Mouse (Mus musculus) liver, embryonic 14.5 days (tissue): ENCODE data around the gene 1700012B07Rik.

Experiments used
- CTCF ChIP-seq: IDR thresholded peaks from 2 replicates; pipeline ENCODE4 v1.5.1; 2016; ENCODE audit warnings: antibody characterized with exemption, low read depth, control low read depth
- EP300 ChIP-seq: IDR thresholded peaks from 2 replicates; pipeline ENCODE4 v1.6.1; 2016; ENCODE audit warnings: antibody characterized with exemption, low read depth

DNA sequence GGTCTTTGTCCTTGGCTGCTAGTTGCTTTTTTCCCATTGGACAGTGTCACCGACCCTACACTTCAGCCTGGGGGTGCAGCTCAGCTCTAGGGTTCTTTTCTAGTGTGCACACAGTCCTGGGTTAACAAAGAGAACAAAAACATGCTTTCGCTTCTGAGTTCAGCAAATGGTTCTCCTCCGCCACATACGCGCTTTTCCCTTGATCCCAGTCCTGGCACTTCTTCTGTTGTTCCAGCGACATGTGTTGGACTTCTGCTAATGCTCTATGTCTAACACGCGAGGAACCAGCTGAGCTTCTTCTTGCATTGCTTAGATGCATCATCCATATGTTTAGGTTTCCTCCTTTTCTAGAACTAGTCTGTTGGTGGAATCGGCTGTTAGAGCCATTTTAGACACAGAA, 48.9 kb upstream of the 1700012B07Rik start:
- TF ChIP-seq CTCF (no peak), EP300 (no peak)
